Mouse (Mus musculus) layer of hippocampus, adult 18-20 months (tissue): ENCODE measurements around the gene Col19a1. TPM values are rescaled to one million over a fixed set of nuclear protein-coding genes. Genes with fewer than 3 reads are reported as not detected.
A peak's percentile ranks its signal among the peaks of the same experiment; 100 is the strongest.

Experiments
- DNase-seq, 2 experiments: peaks; one replicate each; pipeline ENCODE4 v3.0.0; 2022; ENCODE audit warnings: low spot score in 2 of 2
- total RNA-seq, 2 experiments: library from RNA; stranded (reverse); gene quantifications; 2 replicates each; pipeline ENCODE4 v1.2.3; 2021

The Col19a1 gene
- total RNA-seq, 2 experiments from 2014 or later = 17.8 to 19.4 TPM

DNA sequence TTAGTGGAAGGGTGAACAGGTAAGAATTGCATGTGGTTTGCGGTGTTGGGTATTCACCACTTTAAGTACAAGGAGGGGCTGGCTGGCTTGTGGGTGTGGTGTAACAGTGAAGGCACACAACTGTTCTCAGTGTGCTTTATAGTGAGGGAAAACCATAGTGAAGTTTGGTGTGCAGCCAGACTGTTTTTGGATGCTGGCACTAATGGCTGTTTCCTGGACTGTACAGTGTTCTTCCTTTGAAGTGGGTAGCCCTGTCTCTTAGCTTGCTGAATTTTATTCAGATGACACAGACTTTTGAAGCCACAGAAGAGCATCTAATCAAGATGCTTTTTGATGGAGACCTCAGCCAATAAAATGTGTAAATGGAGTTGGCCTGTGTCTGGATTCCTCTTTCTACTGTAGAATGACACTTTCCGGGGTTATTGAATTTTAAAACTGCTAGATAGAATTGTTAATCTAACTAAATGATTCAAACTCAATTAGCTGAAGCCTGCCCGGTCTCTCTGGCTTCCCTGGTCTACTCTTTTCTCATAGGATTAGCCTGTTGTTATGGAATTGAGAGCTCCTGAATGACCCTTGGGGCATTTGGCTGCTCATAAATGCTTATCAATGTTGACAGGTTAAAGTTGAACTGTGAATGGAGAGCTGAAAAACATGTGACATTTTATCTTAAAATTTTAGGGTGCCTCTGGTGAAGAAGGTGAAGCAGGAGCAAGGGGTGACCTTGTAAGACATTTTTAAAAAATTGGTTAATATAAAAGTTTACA, 355.6 kb downstream of the Col19a1 start:
- no peak for DNase-seq

DNA sequence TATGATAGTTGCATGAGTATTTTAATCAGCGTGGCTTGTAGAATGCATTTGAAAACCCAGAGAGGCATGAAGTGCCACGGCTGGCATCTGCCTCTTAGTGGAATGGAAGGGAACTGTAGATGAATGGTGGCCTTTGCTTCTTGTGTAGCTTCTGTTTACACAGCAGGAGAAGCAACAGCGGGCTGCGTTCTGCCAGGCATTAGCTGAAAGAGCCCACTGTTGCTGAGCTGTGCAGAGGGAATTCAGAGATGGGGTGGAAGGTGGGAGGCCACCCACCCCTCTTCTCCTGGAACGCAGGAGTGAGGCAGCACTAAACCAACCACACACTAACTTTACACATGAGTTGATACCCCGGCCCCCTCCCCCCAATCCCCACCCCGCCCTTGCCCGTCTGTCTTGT, 356.8 kb downstream of the Col19a1 start:
- peak in 1 of 2 experiments; percentile 20 for DNase-seq

DNA sequence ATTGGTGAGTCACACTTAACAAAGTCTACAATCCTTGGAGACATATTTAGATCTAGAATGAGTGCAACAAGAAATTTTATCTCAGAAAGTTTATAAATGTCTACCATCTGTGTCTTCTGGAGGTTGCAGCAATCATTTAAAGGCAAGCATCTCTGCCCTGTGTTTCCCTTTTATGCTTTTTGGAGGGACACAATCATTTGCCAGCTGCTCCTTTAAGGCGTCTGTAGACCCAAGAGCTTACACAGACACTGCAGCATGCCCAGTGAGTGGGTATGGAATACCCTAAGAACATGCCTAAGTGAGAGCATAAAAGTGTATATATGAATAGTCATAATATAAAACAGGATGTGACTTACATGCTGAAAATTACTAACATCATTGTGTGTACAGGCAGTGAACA, 357.7 kb downstream of the Col19a1 start:
- DNase-seq = peak in 1 of 2 experiments; percentile 21

DNA sequence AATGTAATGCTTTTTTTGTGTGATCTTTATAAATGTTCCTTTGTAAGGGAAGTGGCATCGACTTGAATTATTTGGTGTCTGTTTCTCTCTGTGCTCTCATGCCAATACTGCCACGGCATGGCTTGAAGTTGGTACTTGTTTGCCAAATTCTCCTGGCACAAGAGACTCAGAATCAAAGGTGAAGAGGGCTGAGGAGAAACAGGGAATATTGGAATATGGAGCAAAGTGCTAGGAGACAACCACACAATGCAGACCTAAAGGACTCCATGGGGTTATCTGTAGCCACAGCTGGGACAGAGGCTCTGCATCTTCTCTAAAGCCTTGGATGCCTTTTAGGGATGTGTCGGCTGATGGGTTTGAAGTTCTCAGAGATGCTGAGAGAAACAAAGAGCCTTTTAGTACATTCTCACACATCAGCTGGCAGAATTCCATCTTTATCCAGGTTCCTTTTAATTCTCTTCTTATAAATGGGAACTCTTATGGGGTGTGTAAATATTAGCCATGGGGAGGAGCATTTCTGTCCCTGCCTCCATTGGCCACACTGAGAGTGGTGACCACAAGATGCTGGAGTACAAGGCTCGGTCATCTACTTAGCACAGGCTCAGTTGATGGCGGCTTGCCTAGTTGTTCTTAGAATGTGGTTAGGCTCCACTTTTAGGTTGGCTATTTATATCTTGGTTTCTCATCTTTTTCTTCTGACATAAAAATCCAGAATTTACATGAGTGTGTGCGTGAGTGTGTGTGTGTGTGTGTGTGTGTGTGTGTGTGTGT, 360.1 kb downstream of the Col19a1 start:
- no peak for DNase-seq

DNA sequence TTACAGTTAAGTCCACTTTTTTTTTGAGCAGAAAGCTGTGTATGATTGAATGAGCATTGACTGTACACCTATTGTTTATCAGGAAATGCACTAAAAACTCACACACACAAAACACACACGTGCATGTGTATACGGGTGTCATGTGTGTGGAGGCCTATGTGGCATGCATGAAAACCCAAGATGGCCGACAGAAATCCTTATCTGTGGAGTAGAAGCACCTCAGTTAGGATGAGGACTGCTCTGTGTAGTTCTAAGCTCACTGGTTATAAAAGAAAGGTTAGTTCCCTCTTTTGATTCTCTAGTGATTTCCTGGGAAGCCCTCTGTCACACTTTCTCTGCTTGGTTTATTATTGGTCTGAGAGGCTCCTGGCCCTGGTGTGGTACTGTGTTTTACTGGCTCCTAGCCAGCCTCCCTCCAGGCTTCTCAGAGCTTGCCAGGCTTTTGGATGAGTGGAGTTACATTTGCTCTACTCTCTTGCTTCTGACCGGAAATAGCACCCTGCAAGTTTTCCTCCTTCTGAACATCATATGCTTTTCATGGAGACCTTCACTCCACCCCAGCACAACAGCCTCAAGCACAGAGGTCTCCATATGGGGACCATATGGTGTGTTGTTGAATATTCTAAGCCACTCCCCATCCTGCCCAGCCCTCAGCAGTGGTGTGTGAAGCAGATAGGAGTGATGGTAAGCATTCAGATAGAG, 361.3 kb downstream of the Col19a1 start:
- DNase-seq = peak in 1 of 2 experiments; percentile 30

DNA sequence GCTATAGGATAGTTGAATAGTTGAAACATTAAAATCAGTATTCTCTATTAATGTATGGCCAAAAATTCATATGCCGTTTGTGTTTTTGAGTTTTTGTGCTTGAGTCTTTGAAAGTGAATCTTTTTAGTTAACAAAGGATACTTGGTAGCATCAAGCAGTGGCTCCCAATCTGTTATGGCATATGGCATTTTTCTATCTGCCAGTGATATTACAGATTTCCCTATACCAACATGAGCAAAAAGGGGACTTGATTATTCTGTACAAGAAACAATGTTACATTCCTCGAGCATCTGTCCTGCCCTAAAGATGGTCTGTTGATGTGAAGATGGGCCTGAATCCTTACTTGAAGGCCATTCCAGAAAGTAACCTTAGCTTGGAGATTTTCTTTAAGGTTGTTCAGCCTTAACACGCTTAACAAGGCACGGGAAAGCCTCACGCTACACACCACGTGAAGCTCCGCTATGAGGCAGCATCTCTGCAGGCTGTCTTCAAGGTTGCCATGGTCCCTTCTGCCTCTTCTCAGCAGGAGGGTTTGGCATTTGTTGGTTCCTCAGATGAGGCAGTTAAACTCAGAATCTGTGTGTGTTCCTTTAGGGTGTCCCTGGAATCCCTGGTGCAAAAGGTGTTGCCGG, 364.2 kb downstream of the Col19a1 start:
- DNase-seq = peak; percentile 32 to 60

DNA sequence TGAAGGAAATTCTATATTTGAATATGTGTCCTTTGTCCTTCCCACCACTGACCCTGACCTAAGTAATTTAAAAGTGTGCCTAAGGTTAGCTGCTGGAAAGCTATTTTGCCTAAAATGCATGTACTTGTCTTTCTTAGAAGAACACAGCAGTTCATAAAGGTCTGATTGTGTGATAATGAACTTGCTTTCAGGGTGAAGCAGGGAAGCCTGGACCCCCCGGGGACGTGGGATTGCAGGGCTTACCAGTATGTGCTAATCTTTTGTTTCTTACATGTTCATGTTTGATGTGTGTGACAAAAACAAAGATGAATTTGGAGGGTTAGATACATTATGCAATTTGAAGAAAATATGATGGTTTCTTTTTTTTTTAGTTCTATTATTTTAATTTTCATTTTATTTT, 365.0 kb downstream of the Col19a1 start:
- DNase-seq = no peak

DNA sequence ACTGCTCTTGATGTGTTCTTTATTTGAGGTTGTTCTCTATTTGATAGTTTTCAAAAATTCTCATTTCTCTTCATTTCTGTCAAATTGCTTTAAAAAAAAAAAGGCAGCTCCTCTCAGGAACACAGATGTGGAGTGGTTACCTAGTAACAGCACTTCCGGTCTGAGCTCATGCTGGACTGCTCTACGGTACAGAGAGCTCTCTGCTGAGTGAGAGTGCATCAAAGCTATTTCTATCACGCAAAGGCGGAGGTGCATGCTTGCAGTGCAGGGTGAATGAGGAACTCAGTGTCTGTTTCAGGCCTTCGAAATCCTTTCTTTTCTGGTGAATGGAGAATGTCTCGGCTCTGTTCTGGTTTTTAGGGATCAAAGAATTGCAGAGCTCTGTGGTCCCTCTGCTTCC, 368.2 kb downstream of the Col19a1 start:
- peak in 1 of 2 experiments; percentile 22 for DNase-seq

Other genes starting within 250 kb of the Col19a1 start
- 100 to 1,000 TPM; 113 to 114 TPM for gene Lmbrd1, start 91.2 kb upstream of the Col19a1 start, total RNA-seq